Mouse (Mus musculus) heart, adult 2 months (tissue): ENCODE measurements around the gene Dhrs7c. TPM values are rescaled to one million over a fixed set of nuclear protein-coding genes. Genes with fewer than 3 reads are reported as not detected.
A peak's percentile ranks its signal among the peaks of the same experiment; 100 is the strongest.

Experiments
- DNase-seq, 2 experiments: peaks; one replicate each; pipeline ENCODE4 v3.0.0; 2021
- H3K27ac ChIP-seq: fragments of 200-600 bp; 2 replicates; pipeline ENCODE4 v1.8.1; 2022
- H3K27me3 ChIP-seq: fragments of 200-500 bp; 2 replicates; pipeline ENCODE4 v1.6.1; 2012; ENCODE audit warnings: mild to moderate bottlenecking, low read length, inconsistent platforms, mixed read lengths; ENCODE audit not compliant: control insufficient read depth, insufficient read depth
- H3K36me3 ChIP-seq: fragments of 200-500 bp; 2 replicates; pipeline ENCODE4 v1.6.1; 2012; ENCODE audit warnings: low read length, inconsistent platforms; ENCODE audit not compliant: control insufficient read depth, insufficient read depth
- H3K4me1 ChIP-seq: fragments of 200-500 bp; 2 replicates; pipeline ENCODE4 v1.6.1; 2011; ENCODE audit warnings: low read length; ENCODE audit not compliant: control insufficient read depth, insufficient read depth
- H3K4me3 ChIP-seq: fragments of 200-600 bp; 2 replicates; pipeline ENCODE4 v1.8.1; 2022
- H3K79me2 ChIP-seq: fragments of 200-500 bp; replicated peaks from 2 replicates; pipeline ENCODE4 v1.6.1; 2012; ENCODE audit warnings: mild to moderate bottlenecking, inconsistent platforms, low read length, moderate library complexity, mixed read lengths; ENCODE audit not compliant: control insufficient read depth, insufficient read depth
- H3K9ac ChIP-seq: fragments of 200-500 bp; 2 replicates; pipeline ENCODE4 v1.6.1; 2012; ENCODE audit warnings: low read depth, mild to moderate bottlenecking, control low read depth, inconsistent platforms, low read length, mixed read lengths
- CTCF ChIP-seq: fragments of 200-600 bp; IDR thresholded peaks from 2 replicates; pipeline ENCODE4 v1.8.1; 2022; ENCODE audit warnings: antibody characterized with exemption, mild to moderate bottlenecking, moderate library complexity
- EP300 ChIP-seq: fragments of 200-500 bp; IDR thresholded peaks from 2 replicates; pipeline ENCODE4 v1.6.1; 2011; ENCODE audit warnings: low read depth, low read length, control low read depth; ENCODE audit not compliant: insufficient read depth
- POLR2A ChIP-seq: fragments of 200-500 bp; IDR thresholded peaks from 2 replicates; pipeline ENCODE4 v1.6.1; 2011; ENCODE audit warnings: mild to moderate bottlenecking, low read depth, low read length, control low read depth; ENCODE audit not compliant: insufficient read depth
- WGBS: fragments of 180-500 bp; shearing (Covaris S2); methylation state at CpG from one replicate; pipeline ENCODE4 v1.1.7; 2018; 5-methylcytosine and 5-hydroxymethylcytosine counted together
- intact Hi-C: fragments of 180-260 bp; cut with DNase I; formaldehyde crosslinking; loops from one replicate; pipeline ENCODE4 v1.15.1; 2025
- long read RNA-seq: library from polyadenylated mRNA; stranded (forward); transcript quantifications from one replicate; pipeline ENCODE4 v2.0.0, GENCODE M21; 2021
- polyA plus RNA-seq: library from polyadenylated mRNA; depleted of rRNA; stranded (reverse); fragments of >200 nt; gene quantifications from 2 replicates; pipeline ENCODE4 v1.2.3, GENCODE M21; 2012; rRNA removed
- total RNA-seq, 2 experiments: library from RNA; stranded (reverse); gene quantifications; 2 replicates each; pipeline ENCODE4 v1.2.3; 2021

Gene Dhrs7c
- total RNA-seq = 100 to 1,000 TPM; 178 to 217 TPM
- 214 and 333 TPM in 2 replicates for polyA plus RNA-seq
- long read RNA-seq, transcript Dhrs7c-205 (7 exons, 1,108 nt) = major isoform, 20 of 39 reads
- long read RNA-seq, partial matches to known transcripts = 12 of 39 reads
- long read RNA-seq, other reads (novel, unspliced or antisense) = 2 of 39 reads

GRCm38 (mm10) chr11:67797931-67798330, at the start of gene Dhrs7c:
Dhrs7c (plus strand) TSS chr11:67798187.
- intact Hi-C loops = no loop called here
- 7% methylated on average over 7 of the region's 7 CpGs for WGBS
- H3K27ac ChIP-seq = peak within 1 kb of the TSS; percentile 89

GRCm38 (mm10) chr11:67756287-67756686, 41.7 kb upstream of the Dhrs7c start:
- Histone ChIP-seq H3K9ac (no peak overlapping the region), H3K27me3 (no peaks in the 10 kb centered on the region), H3K36me3 (no peaks in the 10 kb centered on the region), H3K4me1 (no peaks in the 10 kb centered on the region), H3K27ac (no peak overlapping the region), H3K79me2 (no peaks in the 10 kb centered on the region), H3K4me3 (no peak overlapping the region)
- intact Hi-C loops = loop anchor here (2.0 kb wide), 1 partner anchor 53 kb away; no protein-coding TSS in a partner anchor
- TF ChIP-seq EP300 (no peak), POLR2A (no peak), CTCF (no peak)
- 100% methylated on average over 1 of the region's 1 CpGs for WGBS
- DNase-seq = no peak

More at GRCm38 (mm10) chr11:67797931-67798330, at the start of gene Dhrs7c:
- Histone ChIP-seq H3K9ac (peak within 1 kb of the TSS; percentile 59), H3K4me3 (peak within 1 kb of the TSS; percentile 51), H3K27me3 (no peaks in the 10 kb centered on the region), H3K4me1 (peaks cover 2% of the 10 kb centered on the region), H3K79me2 (no peaks in the 10 kb centered on the region), H3K36me3 (no peaks in the 10 kb centered on the region)
- no peak for TF ChIP-seq EP300
- peak; percentile 53 for TF ChIP-seq POLR2A
- DNase-seq = peak; percentile 43 to 61

GRCm38 (mm10) chr11:67757373-67758167, 40.4 kb upstream of the Dhrs7c start:
- Histone ChIP-seq H3K9ac (no peak overlapping the region), H3K4me1 (no peaks in the 10 kb centered on the region), H3K27ac (no peak overlapping the region), H3K79me2 (no peaks in the 10 kb centered on the region), H3K36me3 (no peaks in the 10 kb centered on the region), H3K27me3 (no peaks in the 10 kb centered on the region), H3K4me3 (no peak overlapping the region)
- intact Hi-C loops = loop anchor here (2.0 kb wide), 1 partner anchor 51 kb away; no protein-coding TSS in a partner anchor
- 59% methylated on average over 15 of the region's 15 CpGs for WGBS
- DNase-seq = peak in 1 of 2 experiments; percentile 9
- TF ChIP-seq EP300 (0 out of 2 replicates have a peak, but pooled peaks have one; percentile 46), CTCF (peak; percentile 75), POLR2A (no peak)

GRCm38 (mm10) chr11:67771053-67771452, 26.9 kb upstream of the Dhrs7c start, which contains the start of gene Glp2r:
Glp2r (minus strand) TSS chr11:67771153.
- intact Hi-C loops = no loop called here
- H3K36me3 ChIP-seq = no peaks in the 10 kb centered on the region
- H3K9ac ChIP-seq = no peak within 1 kb of the TSS
- no peak within 1 kb of the TSS for H3K27ac ChIP-seq
- TF ChIP-seq CTCF = no peak
- TF ChIP-seq POLR2A = no peak
- no peak for TF ChIP-seq EP300
- no peak for DNase-seq
- H3K4me1 ChIP-seq = no peaks in the 10 kb centered on the region
- H3K4me3 ChIP-seq = no peak within 1 kb of the TSS
- no peaks in the 10 kb centered on the region for H3K79me2 ChIP-seq
- 78% methylated on average over 14 of the region's 14 CpGs for WGBS
- no peaks in the 10 kb centered on the region for H3K27me3 ChIP-seq

GRCm38 (mm10) chr11:67771691-67772090, 26.3 kb upstream of the Dhrs7c start:
- Histone ChIP-seq H3K79me2 (no peaks in the 10 kb centered on the region), H3K27ac (no peak overlapping the region), H3K4me1 (no peaks in the 10 kb centered on the region), H3K27me3 (no peaks in the 10 kb centered on the region), H3K9ac (no peak overlapping the region), H3K4me3 (no peak overlapping the region), H3K36me3 (no peaks in the 10 kb centered on the region)
- no peak for TF ChIP-seq CTCF
- no peak for TF ChIP-seq EP300
- intact Hi-C loops = no loop called here
- WGBS = 91% methylated on average over 2 of the region's 2 CpGs
- no peak for DNase-seq

GRCm38 (mm10) chr11:67772577-67772976, 25.4 kb upstream of the Dhrs7c start:
- intact Hi-C loops = no loop called here
- Histone ChIP-seq H3K4me3 (no peak overlapping the region), H3K4me1 (no peaks in the 10 kb centered on the region), H3K36me3 (no peaks in the 10 kb centered on the region), H3K9ac (no peak overlapping the region), H3K27ac (no peak overlapping the region), H3K27me3 (no peaks in the 10 kb centered on the region), H3K79me2 (no peaks in the 10 kb centered on the region)
- TF ChIP-seq CTCF (peak; percentile 37), POLR2A (no peak)
- 16% methylated on average over 8 of the region's 8 CpGs for WGBS
- DNase-seq = no peak
